Mouse (Mus musculus) testis, adult 2 months (tissue): ENCODE measurements around the gene Plekhb2. TPM values are rescaled to one million over a fixed set of nuclear protein-coding genes. Genes with fewer than 3 reads are reported as not detected.

Experiments
- H3K27ac ChIP-seq: fragments of 200-500 bp; 2 replicates; pipeline ENCODE4 v1.5.1; 2012; ENCODE audit warnings: low read depth, low read length; ENCODE audit not compliant: control insufficient read depth, insufficient read depth
- H3K27me3 ChIP-seq: fragments of 200-500 bp; 2 replicates; pipeline ENCODE4 v1.6.1; 2012; ENCODE audit warnings: mild to moderate bottlenecking, low read length, moderate library complexity; ENCODE audit not compliant: control insufficient read depth, insufficient read depth
- H3K36me3 ChIP-seq: fragments of 200-500 bp; 2 replicates; pipeline ENCODE4 v1.6.1; 2012; ENCODE audit warnings: mild to moderate bottlenecking, low read length; ENCODE audit not compliant: control insufficient read depth, insufficient read depth
- H3K4me1 ChIP-seq: fragments of 200-500 bp; 2 replicates; pipeline ENCODE4 v1.6.1; 2012; ENCODE audit warnings: low read length; ENCODE audit not compliant: control insufficient read depth, insufficient read depth
- H3K4me3 ChIP-seq: fragments of 200-500 bp; 2 replicates; pipeline ENCODE4 v1.5.1; 2012; ENCODE audit warnings: low read depth, mild to moderate bottlenecking, low read length, moderate library complexity, mixed read lengths; ENCODE audit not compliant: control insufficient read depth
- CTCF ChIP-seq: fragments of 200-500 bp; IDR thresholded peaks from 2 replicates; pipeline ENCODE4 v1.5.1; 2012; ENCODE audit warnings: low read depth, mild to moderate bottlenecking, inconsistent platforms, low read length, moderate library complexity; ENCODE audit not compliant: control insufficient read depth, insufficient read depth, insufficient replicate concordance
- POLR2A ChIP-seq: fragments of 200-500 bp; IDR thresholded peaks from 2 replicates; pipeline ENCODE4 v1.6.1; 2012; ENCODE audit warnings: low read depth, mild to moderate bottlenecking, inconsistent platforms, low read length, moderate library complexity; ENCODE audit not compliant: control insufficient read depth
- polyA plus RNA-seq: library from polyadenylated mRNA; depleted of rRNA; stranded (reverse); fragments of >200 nt; gene quantifications from 2 replicates; pipeline ENCODE4 v1.2.3, GENCODE M21; 2012

The Plekhb2 gene
- polyA plus RNA-seq, 1 experiment, result 12.7 TPM

GRCm38 (mm10) chr1:34811035-34811434 lies 38.7 kb upstream of the Plekhb2 start:
- no peak for TF ChIP-seq CTCF
- TF ChIP-seq POLR2A, result no peak
- Histone ChIP-seq H3K36me3 (no peaks in the 10 kb centered on the region), H3K4me1 (peaks cover 4% of the 10 kb centered on the region), H3K27me3 (no peaks in the 10 kb centered on the region), H3K4me3 (no peak overlapping the region), H3K27ac (no peak overlapping the region)

DNA sequence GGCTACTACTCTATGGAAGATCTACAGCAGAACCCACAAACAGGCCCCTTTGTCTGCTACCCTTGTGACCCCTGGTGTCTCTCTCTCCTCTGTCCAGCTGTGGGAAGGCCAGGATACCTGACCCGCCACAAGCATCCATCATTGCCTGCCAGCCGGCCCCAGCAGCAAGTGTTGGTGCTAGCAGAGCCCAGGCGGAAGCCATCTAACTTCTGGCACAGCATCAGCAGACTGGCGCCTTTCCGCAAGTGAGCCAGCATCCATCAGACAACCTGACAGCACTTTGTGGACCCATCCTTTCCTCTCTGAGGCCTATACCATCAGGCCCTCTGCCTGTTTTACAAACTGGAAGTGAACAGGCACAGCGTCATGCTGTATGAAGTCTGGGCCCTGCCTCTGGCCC lies 38.2 kb upstream of the Plekhb2 start:
- TF ChIP-seq CTCF (no peak), POLR2A (no peak)
- Histone ChIP-seq H3K4me1 (no peaks in the 10 kb centered on the region), H3K27me3 (no peaks in the 10 kb centered on the region), H3K27ac (no peak overlapping the region), H3K36me3 (no peaks in the 10 kb centered on the region), H3K4me3 (no peak overlapping the region)

DNA sequence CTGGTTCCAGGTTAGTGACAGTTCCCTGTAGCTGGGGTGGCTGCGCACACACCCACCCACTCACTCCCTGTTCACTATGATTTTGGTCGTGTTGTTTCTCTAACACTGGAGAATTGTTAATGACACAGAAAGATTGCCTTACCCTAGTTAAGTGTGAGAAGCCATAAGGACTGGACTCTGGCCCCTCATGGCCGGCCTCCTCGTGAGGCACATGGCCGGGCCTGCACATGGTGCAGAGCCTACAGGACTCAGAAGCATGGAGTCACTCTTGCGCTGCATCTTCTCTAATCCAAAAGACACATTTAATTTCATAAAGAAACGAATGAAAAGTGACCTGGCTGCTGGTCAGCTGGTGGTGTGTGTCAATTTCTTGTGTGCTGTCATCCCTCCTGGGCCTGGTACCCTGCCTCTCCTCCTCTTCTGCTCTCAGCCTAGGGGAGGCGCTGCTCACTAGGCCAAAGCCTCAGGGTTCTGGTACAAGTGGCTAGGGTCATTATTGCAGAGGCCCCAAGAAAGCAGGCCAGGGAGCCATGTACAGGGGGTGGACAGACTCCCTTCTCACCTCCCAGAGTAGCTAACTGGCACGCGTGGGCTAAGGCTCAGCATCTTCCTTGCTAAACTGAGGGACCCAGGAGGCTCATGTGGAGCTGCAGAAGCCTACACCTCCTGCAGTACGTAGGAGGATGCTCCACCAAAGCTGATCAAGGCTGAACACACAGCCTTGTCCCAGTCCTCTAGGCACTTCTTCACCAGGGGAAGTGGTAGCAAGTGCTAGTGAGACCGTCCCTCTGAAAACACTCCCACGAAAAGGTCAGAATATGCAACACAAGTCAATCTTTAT lies 37.1 kb upstream of the Plekhb2 start:
- no peaks in the 10 kb centered on the region for H3K4me1 ChIP-seq
- no peak overlapping the region for H3K27ac ChIP-seq
- no peaks in the 10 kb centered on the region for H3K27me3 ChIP-seq
- no peak overlapping the region for H3K4me3 ChIP-seq
- no peak for TF ChIP-seq POLR2A
- TF ChIP-seq CTCF, result no peak
- no peaks in the 10 kb centered on the region for H3K36me3 ChIP-seq

- H3K27me3 ChIP-seq, result no peaks in the 10 kb centered on the region
- H3K27ac ChIP-seq, result no peak overlapping the region
- no peak overlapping the region for H3K4me3 ChIP-seq
- no peaks in the 10 kb centered on the region for H3K36me3 ChIP-seq
- H3K4me1 ChIP-seq, result no peaks in the 10 kb centered on the region
- no peak for TF ChIP-seq POLR2A
- no peak for TF ChIP-seq CTCF
Measured at GRCm38 (mm10) chr1:34815843-34816242, 33.9 kb upstream of the Plekhb2 start.

DNA sequence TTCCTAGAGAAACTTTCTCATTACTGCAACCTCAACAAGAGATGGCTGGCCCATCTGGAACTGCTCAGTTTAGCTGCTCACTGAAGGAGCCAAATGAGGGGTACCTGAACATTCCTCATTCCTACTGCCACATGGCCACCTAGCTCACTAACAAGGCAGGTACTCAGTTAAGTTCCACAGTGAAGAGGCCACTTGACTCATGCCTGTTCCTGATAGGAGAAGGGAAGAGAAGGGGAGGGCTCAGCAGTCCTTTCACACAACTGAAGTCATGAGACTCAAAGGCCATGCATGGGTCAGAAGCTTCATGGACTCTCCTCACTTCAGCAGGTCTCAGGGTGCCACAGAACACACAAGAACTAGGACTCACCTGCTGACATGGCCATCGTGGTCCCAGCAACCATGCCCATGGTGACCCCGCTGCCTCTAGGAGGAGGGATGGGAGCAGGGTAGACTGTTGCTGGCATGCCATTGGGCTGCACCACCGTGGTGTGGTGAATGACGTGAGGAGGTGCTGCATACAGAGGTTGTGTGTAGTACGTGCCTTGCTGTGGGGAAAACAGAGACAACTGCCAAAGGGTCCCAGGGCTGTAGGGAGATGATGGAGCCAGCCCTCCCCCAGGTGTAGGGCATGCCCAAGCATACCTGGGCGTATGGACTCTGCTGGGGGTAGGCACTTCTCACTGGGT lies 30.4 kb upstream of the Plekhb2 start:
- no peak overlapping the region for H3K4me3 ChIP-seq
- H3K27ac ChIP-seq, result no peak overlapping the region
- H3K36me3 ChIP-seq, result no peaks in the 10 kb centered on the region
- TF ChIP-seq POLR2A (no peak), CTCF (no peak)
- no peaks in the 10 kb centered on the region for H3K4me1 ChIP-seq
- no peaks in the 10 kb centered on the region for H3K27me3 ChIP-seq

DNA sequence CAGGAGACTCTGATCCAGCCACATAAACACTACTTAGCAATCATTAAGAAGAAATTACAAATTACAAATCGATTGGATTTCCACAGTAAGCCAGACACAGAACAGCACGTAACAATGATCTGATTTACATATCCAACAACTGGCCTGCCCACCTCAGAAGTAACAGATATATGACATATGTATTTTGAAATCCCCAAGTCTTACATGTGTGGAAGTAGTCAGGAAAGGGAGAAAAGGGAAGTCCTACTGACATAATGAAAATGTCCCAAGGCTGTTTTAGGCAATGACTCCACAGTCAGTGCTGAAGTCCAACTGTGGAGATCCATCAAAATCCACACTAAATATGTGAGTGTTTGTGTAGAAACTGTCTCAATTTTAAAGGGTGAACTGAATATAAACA lies 28.4 kb upstream of the Plekhb2 start:
- no peaks in the 10 kb centered on the region for H3K27me3 ChIP-seq
- H3K36me3 ChIP-seq, result no peaks in the 10 kb centered on the region; the same call in none of the 2 replicates
- TF ChIP-seq CTCF, result no peak
- no peak for TF ChIP-seq POLR2A
- no peak overlapping the region for H3K4me3 ChIP-seq
- no peak overlapping the region for H3K27ac ChIP-seq
- H3K4me1 ChIP-seq, result no peaks in the 10 kb centered on the region

DNA sequence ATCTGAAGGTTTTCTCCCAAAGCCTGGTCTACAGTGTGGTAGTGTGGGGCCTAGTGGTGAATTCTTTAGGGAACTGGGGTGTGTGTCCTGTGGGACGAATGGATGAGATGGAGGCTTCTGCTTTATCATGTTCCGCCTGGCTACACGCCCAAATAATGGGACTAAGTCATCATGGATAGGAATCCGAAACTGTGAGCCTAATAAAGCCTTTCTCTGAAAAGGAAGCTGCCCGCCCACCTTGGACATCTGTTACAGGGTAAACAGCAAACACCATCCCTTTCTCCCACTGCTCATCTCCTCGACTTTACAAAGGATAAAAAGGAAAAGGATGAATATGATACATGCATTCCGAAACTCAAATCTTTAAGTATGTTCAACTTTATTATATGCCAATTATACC lies 27.8 kb upstream of the Plekhb2 start:
- no peaks in the 10 kb centered on the region for H3K27me3 ChIP-seq
- no peak overlapping the region for H3K4me3 ChIP-seq
- H3K4me1 ChIP-seq, result no peaks in the 10 kb centered on the region
- no peaks in the 10 kb centered on the region; the same call in none of the 2 replicates for H3K36me3 ChIP-seq
- TF ChIP-seq POLR2A (no peak), CTCF (no peak)
- no peak overlapping the region for H3K27ac ChIP-seq
